Mouse (Mus musculus): ENCODE results near the gene Rfc2. TPM values are rescaled to one million over a fixed set of nuclear protein-coding genes. Genes with fewer than 3 reads are reported as not detected.

Rfc2 gene
- 82.8 and 86.9 TPM in 2 replicates for polyA plus RNA-seq (2012; rRNA removed)

DNA sequence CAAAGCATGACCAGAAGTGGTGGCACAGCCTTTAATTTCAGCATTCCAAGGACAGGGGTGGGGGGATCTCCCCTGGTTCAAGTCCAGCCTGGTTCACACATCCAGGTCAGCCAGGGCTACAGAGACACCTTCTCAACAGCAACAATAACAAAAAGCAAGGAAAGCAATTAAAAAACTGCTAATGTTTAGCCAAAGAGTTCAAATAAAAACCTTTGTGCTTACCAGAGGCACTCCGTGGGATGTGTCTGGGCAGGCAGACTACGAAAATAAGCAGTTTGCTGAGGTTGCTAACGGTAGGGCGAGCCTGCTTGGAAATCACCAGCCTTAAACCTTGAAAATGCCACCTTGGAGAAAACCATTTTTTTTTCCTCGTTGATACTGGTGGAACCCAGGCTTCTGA lies at the start of gene Rfc2:
Gene Rfc2 (plus strand): TSS at position 221 of the 400 bp plus-strand sequence.
- TF ChIP-seq POLR2A (IDR thresholded peaks at IDR 0.05; ENCODE audit: low read depth, low read length): no peak
- TF ChIP-seq CTCF (IDR thresholded peaks at IDR 0.05; ENCODE audit: extremely low read depth, insufficient read depth, insufficient read length, insufficient replicate concordance): no peak
- H3K4me3 ChIP-seq (ENCODE audit: extremely low read depth, insufficient read depth, insufficient read length): no peak within 1 kb of the TSS
- H3K4me1 ChIP-seq (ENCODE audit: control insufficient read depth, insufficient read depth, insufficient read length): no peaks in the 10 kb centered on the region; the same call in 1 of the 2 replicates
- no peaks in the 10 kb centered on the region for H3K36me3 ChIP-seq (ENCODE audit: control insufficient read depth, insufficient read depth, low read length)
- no peak within 1 kb of the TSS for H3K27ac ChIP-seq (ENCODE audit: insufficient read depth, low read length)
- H3K27me3 ChIP-seq (ENCODE audit: control insufficient read depth, insufficient read depth, low read length): no peaks in the 10 kb centered on the region
- no peak for DNase-seq (ENCODE audit: low read depth in 1 of 2, low spot score in 2 of 2)
- WGBS: 93% methylated on average over 5 of the region's 5 CpGs

- Histone ChIP-seq H3K27me3 (ENCODE audit: control insufficient read depth, insufficient read depth, low read length) (no peaks in the 10 kb centered on the region), H3K27ac (ENCODE audit: insufficient read depth, low read length) (no peak overlapping the region), H3K36me3 (ENCODE audit: control insufficient read depth, insufficient read depth, low read length) (no peaks in the 10 kb centered on the region), H3K4me3 (ENCODE audit: extremely low read depth, insufficient read depth, insufficient read length) (no peak overlapping the region), H3K4me1 (ENCODE audit: control insufficient read depth, insufficient read depth, insufficient read length) (no peaks in the 10 kb centered on the region)
- 81% methylated on average over 9 of the region's 9 CpGs for WGBS
- DNase-seq (ENCODE audit: low read depth in 1 of 2, low spot score in 2 of 2): no peak
- TF ChIP-seq CTCF (IDR thresholded peaks at IDR 0.05; ENCODE audit: extremely low read depth, insufficient read depth, insufficient read length, insufficient replicate concordance) (no peak), POLR2A (IDR thresholded peaks at IDR 0.05; ENCODE audit: low read depth, low read length) (no peak)
Measured at GRCm38 (mm10) chr5:134531585-134531984, 49.6 kb upstream of the Rfc2 start.

- Histone ChIP-seq H3K27ac (ENCODE audit: insufficient read depth, low read length) (no peak overlapping the region), H3K36me3 (ENCODE audit: control insufficient read depth, insufficient read depth, low read length) (no peaks in the 10 kb centered on the region), H3K4me1 (ENCODE audit: control insufficient read depth, insufficient read depth, insufficient read length) (no peaks in the 10 kb centered on the region), H3K4me3 (ENCODE audit: extremely low read depth, insufficient read depth, insufficient read length) (no peak overlapping the region), H3K27me3 (ENCODE audit: control insufficient read depth, insufficient read depth, low read length) (no peaks in the 10 kb centered on the region)
- WGBS: 81% methylated on average over 6 of the region's 6 CpGs
- TF ChIP-seq POLR2A (IDR thresholded peaks at IDR 0.05; ENCODE audit: low read depth, low read length) (no peak), CTCF (IDR thresholded peaks at IDR 0.05; ENCODE audit: extremely low read depth, insufficient read depth, insufficient read length, insufficient replicate concordance) (no peak)
- DNase-seq (ENCODE audit: low read depth in 1 of 2, low spot score in 2 of 2): no peak
Measured at GRCm38 (mm10) chr5:134532417-134532816, 48.7 kb upstream of the Rfc2 start.

- peaks cover 2% of the 10 kb centered on the region; the same call in 1 of the 2 replicates for H3K4me1 ChIP-seq (ENCODE audit: control insufficient read depth, insufficient read depth, insufficient read length)
- 80% methylated on average over 6 of the region's 6 CpGs for WGBS
- H3K27me3 ChIP-seq (ENCODE audit: control insufficient read depth, insufficient read depth, low read length): no peaks in the 10 kb centered on the region
- H3K36me3 ChIP-seq (ENCODE audit: control insufficient read depth, insufficient read depth, low read length): no peaks in the 10 kb centered on the region
- H3K4me3 ChIP-seq (ENCODE audit: extremely low read depth, insufficient read depth, insufficient read length): no peak overlapping the region
- DNase-seq (ENCODE audit: low read depth in 1 of 2, low spot score in 2 of 2): no peak
- TF ChIP-seq POLR2A (IDR thresholded peaks at IDR 0.05; ENCODE audit: low read depth, low read length) (no peak), CTCF (IDR thresholded peaks at IDR 0.05; ENCODE audit: extremely low read depth, insufficient read depth, insufficient read length, insufficient replicate concordance) (no peak)
- no peak overlapping the region for H3K27ac ChIP-seq (ENCODE audit: insufficient read depth, low read length)
Measured at GRCm38 (mm10) chr5:134536036-134536435, 45.1 kb upstream of the Rfc2 start.

- Histone ChIP-seq H3K4me3 (ENCODE audit: extremely low read depth, insufficient read depth, insufficient read length) (no peak overlapping the region), H3K27me3 (ENCODE audit: control insufficient read depth, insufficient read depth, low read length) (no peaks in the 10 kb centered on the region), H3K36me3 (ENCODE audit: control insufficient read depth, insufficient read depth, low read length) (no peaks in the 10 kb centered on the region), H3K27ac (ENCODE audit: insufficient read depth, low read length) (no peak overlapping the region), H3K4me1 (ENCODE audit: control insufficient read depth, insufficient read depth, insufficient read length) (peaks cover 2% of the 10 kb centered on the region; the same call in 1 of the 2 replicates)
- 21% methylated on average over 3 of the region's 3 CpGs for WGBS
- DNase-seq (ENCODE audit: low read depth in 1 of 2, low spot score in 2 of 2): peak in 1 of 2 experiments; percentile 18
- TF ChIP-seq POLR2A (IDR thresholded peaks at IDR 0.05; ENCODE audit: low read depth, low read length) (no peak), CTCF (IDR thresholded peaks at IDR 0.05; ENCODE audit: extremely low read depth, insufficient read depth, insufficient read length, insufficient replicate concordance) (no peak)
Measured at GRCm38 (mm10) chr5:134539891-134540290, 41.3 kb upstream of the Rfc2 start.

- H3K36me3 ChIP-seq (ENCODE audit: control insufficient read depth, insufficient read depth, low read length): no peaks in the 10 kb centered on the region
- no peak for TF ChIP-seq POLR2A (IDR thresholded peaks at IDR 0.05; ENCODE audit: low read depth, low read length)
- no peak for TF ChIP-seq CTCF (IDR thresholded peaks at IDR 0.05; ENCODE audit: extremely low read depth, insufficient read depth, insufficient read length, insufficient replicate concordance)
- H3K27me3 ChIP-seq (ENCODE audit: control insufficient read depth, insufficient read depth, low read length): no peaks in the 10 kb centered on the region
- H3K4me3 ChIP-seq (ENCODE audit: extremely low read depth, insufficient read depth, insufficient read length): no peak overlapping the region
- DNase-seq (ENCODE audit: low read depth in 1 of 2, low spot score in 2 of 2): no peak
- H3K27ac ChIP-seq (ENCODE audit: insufficient read depth, low read length): no peak overlapping the region
- WGBS: 92% methylated on average over 6 of the region's 6 CpGs
- peaks cover 2% of the 10 kb centered on the region; the same call in 1 of the 2 replicates for H3K4me1 ChIP-seq (ENCODE audit: control insufficient read depth, insufficient read depth, insufficient read length)
Measured at GRCm38 (mm10) chr5:134540881-134541280, 40.3 kb upstream of the Rfc2 start.

GRCm38 (mm10) chr5:134541640-134542039 lies 39.5 kb upstream of the Rfc2 start:
- 86% methylated on average over 7 of the region's 7 CpGs for WGBS

More at GRCm38 (mm10) chr5:134541640-134542039, 39.5 kb upstream of the Rfc2 start:
- TF ChIP-seq CTCF (IDR thresholded peaks at IDR 0.05; ENCODE audit: extremely low read depth, insufficient read depth, insufficient read length, insufficient replicate concordance) (no peak), POLR2A (IDR thresholded peaks at IDR 0.05; ENCODE audit: low read depth, low read length) (no peak)
- Histone ChIP-seq H3K27me3 (ENCODE audit: control insufficient read depth, insufficient read depth, low read length) (no peaks in the 10 kb centered on the region), H3K4me1 (ENCODE audit: control insufficient read depth, insufficient read depth, insufficient read length) (peaks cover 2% of the 10 kb centered on the region; the same call in 1 of the 2 replicates), H3K27ac (ENCODE audit: insufficient read depth, low read length) (no peak overlapping the region), H3K4me3 (ENCODE audit: extremely low read depth, insufficient read depth, insufficient read length) (no peak overlapping the region), H3K36me3 (ENCODE audit: control insufficient read depth, insufficient read depth, low read length) (no peaks in the 10 kb centered on the region)
- DNase-seq (ENCODE audit: low read depth in 1 of 2, low spot score in 2 of 2): no peak

Measured in spleen, adult 2 months (tissue).